Mouse (Mus musculus) bone marrow macrophage, adult 2 months (primary cell): ENCODE data around the gene Frmd4a.

ENCODE experiments used
- CTCF ChIP-seq: IDR thresholded peaks from 2 replicates; pipeline ENCODE4 v1.5.1; 2012; ENCODE audit warnings: low read depth, mild to moderate bottlenecking, low read length, moderate library complexity
- POLR2A ChIP-seq: IDR thresholded peaks from 2 replicates; pipeline ENCODE4 v1.6.1; 2012; ENCODE audit warnings: mild to moderate bottlenecking, low read depth, low read length, borderline replicate concordance

DNA sequence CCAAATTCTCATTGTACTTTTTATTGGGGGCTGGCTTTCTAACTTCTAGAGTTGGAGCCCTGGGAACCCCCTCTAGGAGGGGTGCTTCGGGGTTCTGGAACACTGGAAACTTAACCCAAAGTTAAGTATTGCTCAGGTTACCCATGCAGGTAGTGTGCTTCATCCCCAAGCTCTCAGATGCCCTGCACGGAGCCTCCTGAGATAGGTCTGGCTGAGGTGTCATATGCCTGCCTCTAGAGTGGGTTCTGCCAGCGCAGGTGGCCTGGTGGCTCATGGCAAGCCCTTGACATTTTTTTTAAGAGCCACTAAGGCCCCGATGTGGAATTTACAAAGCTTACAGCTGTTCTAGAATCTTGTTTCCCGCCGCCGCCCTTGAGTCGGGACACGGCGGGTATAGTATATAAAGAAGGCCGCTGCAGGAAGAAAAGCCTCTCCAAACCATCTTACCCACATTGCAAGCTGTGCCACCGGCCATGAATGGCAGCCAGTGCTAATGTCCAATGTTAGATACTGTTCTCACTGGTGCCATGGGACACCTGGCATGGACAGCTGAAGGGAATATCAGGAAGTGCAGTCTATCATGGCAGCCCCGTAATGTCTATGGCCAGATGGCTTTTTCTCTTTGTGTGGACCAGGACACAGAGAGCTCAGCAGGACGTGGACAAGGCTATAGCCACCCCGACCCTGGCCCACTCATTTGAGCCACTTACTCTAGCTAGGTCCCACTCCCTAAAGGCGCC lies 396.2 kb downstream of the Frmd4a start:
- TF ChIP-seq POLR2A (no peak), CTCF (no peak)
